In the genomic region with DNA sequence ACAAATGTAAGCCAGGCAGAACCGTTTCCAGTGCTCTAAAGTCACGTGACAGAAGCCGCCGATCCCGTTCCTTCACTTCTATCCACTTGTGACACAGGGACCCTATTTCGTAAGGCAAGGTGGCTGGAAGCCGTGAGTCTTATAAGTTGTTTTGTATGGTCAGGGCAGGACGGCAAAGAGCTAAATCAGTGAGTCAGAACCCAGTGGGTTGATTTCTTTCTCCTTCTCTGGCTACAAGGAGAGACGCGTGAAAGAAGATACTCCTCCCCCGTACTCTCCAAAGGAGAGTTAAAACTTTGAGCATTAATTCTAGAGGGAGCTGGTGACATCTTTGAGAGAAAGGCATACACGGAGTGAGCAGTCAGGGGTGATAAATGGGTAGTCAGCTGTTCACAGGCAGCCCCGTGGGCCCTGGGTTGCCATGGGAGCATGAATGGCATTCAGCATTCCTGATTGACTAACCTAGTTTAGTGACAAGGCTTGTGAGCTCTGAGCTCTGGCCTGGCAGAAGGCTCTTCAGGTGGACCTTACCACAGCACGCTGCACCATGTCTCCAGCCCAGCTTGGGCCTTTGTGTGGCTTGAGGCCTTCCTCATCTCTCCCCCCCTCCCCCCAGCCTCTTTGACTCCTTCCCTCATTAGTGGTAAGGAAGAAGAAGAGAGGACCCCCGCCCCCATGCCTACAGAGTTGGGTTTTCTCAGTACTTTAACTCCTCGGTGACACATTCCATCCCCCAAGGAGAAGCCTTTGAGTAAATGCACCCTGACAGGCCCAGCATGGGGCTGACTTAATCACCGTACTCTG, we compare ENCODE assay signal across 8 mouse cellular contexts.
DNase-seq lines count a peak whose midpoint lies in the region; ATAC-seq and TF ChIP-seq lines count a peak whose summit lies in the region.

No protein-coding gene starts in this region.

- H3K9me3 ChIP-seq in hindbrain, embryonic 14.5 days (ENCODE audit: control insufficient read depth, low read length), result no peaks in the 10 kb centered on the region
- H3K9me3 ChIP-seq in limb, embryonic 10.5 days (replicated peaks), result no peaks in the 10 kb centered on the region
- no peaks in the 10 kb centered on the region for H3K9me3 ChIP-seq in midbrain, embryonic 10.5 days (replicated peaks)

- no peak for TF ChIP-seq CTCF in embryonic fibroblast, embryonic 13.5 days (IDR thresholded peaks at IDR 0.05; ENCODE audit: borderline replicate concordance, insufficient read depth, low read length)

- peak overlapping the region; percentile 92 for H3K27ac ChIP-seq in embryonic fibroblast, embryonic 13.5 days (ENCODE audit: insufficient read depth, low read length)
- peak overlapping the region; percentile 52 for H3K27ac ChIP-seq in hindbrain, embryonic 14.5 days
- H3K27ac ChIP-seq in limb, embryonic 10.5 days, result peak overlapping the region; percentile 78
- H3K27ac ChIP-seq in midbrain, embryonic 10.5 days (replicated peaks), result peak overlapping the region; percentile 88

- 2% methylated on average over 17 of the region's 17 CpGs for WGBS in hindbrain, embryonic 14.5 days
- 2% methylated on average over 17 of the region's 17 CpGs for WGBS in limb, embryonic 10.5 days
- 2% methylated on average over 17 of the region's 17 CpGs for WGBS in midbrain, embryonic 10.5 days

- peaks cover 33% of the 10 kb centered on the region for H3K4me1 ChIP-seq in embryonic fibroblast, embryonic 13.5 days (ENCODE audit: control insufficient read depth, insufficient read depth, low read length)
- peaks cover 41% of the 10 kb centered on the region for H3K4me1 ChIP-seq in hindbrain, embryonic 14.5 days (replicated peaks; ENCODE audit: control insufficient read depth, insufficient read depth, low read length)
- peaks cover 64% of the 10 kb centered on the region for H3K4me1 ChIP-seq in limb, embryonic 10.5 days
- peaks cover 79% of the 10 kb centered on the region for H3K4me1 ChIP-seq in midbrain, embryonic 10.5 days

- no peak overlapping the region; the same call in 1 of the 2 replicates for H3K9ac ChIP-seq in hindbrain, embryonic 14.5 days

- no peak for TF ChIP-seq POLR2A in embryonic fibroblast, embryonic 13.5 days (IDR thresholded peaks at IDR 0.05; ENCODE audit: low read depth, low read length)

- peak overlapping the region; percentile 59 for H3K4me2 ChIP-seq in hindbrain, embryonic 14.5 days (replicated peaks)

- DNase-seq in 416B (ENCODE audit: low read depth) (peak; percentile 75), ES-CJ7 (ENCODE audit: low read depth, low spot score) (peak; percentile 46)
- DNase-seq in hindbrain, embryonic 14.5 days (ENCODE audit: low spot score), result peak; percentile 67
- peak; percentile 76 for DNase-seq in limb, embryonic 10.5 days (ENCODE audit: low spot score)
- peak; percentile 90 for DNase-seq in midbrain, embryonic 10.5 days (ENCODE audit: low spot score)
- no peak for DNase-seq in testis, postnatal 14 days (ENCODE audit: low spot score)

- ATAC-seq in hindbrain, embryonic 14.5 days (ENCODE audit: low FRiP score), result peak; percentile 87
- ATAC-seq in CD4-positive, CD25-positive, alpha-beta regulatory T cell, adult 4 months, result no peak

- H3K36me3 ChIP-seq in hindbrain, embryonic 14.5 days (replicated peaks; ENCODE audit: control insufficient read depth, insufficient read depth), result no peaks in the 10 kb centered on the region
- H3K36me3 ChIP-seq in limb, embryonic 10.5 days, result peaks cover under 1% of the 10 kb centered on the region; the same call in 1 of the 2 replicates
- peaks cover 1% of the 10 kb centered on the region for H3K36me3 ChIP-seq in midbrain, embryonic 10.5 days

- H3K4me3 ChIP-seq in embryonic fibroblast, embryonic 13.5 days (ENCODE audit: insufficient read depth, low read length), result peak overlapping the region; percentile 9; the same call in 1 of the 2 replicates
- peak overlapping the region; percentile 21 for H3K4me3 ChIP-seq in hindbrain, embryonic 14.5 days (replicated peaks; ENCODE audit: low read length)
- peak overlapping the region; percentile 42 for H3K4me3 ChIP-seq in limb, embryonic 10.5 days
- peak overlapping the region; percentile 48 for H3K4me3 ChIP-seq in midbrain, embryonic 10.5 days

- no peaks in the 10 kb centered on the region; the same call in 1 of the 2 replicates for H3K27me3 ChIP-seq in hindbrain, embryonic 14.5 days (ENCODE audit: control insufficient read depth, insufficient read depth, low read length)
- H3K27me3 ChIP-seq in limb, embryonic 10.5 days (ENCODE audit: low read depth, poor library complexity, severe bottlenecking), result no peaks in the 10 kb centered on the region
- no peaks in the 10 kb centered on the region for H3K27me3 ChIP-seq in midbrain, embryonic 10.5 days (ENCODE audit: low read depth, poor library complexity, severe bottlenecking)
